Mouse (Mus musculus) C2C12 (cell line): ENCODE measurements around the gene Scn10a. TPM values are rescaled to one million over a fixed set of nuclear protein-coding genes. Genes with fewer than 3 reads are reported as not detected.

Source experiments
- H3K27me3 ChIP-seq: one replicate; pipeline ENCODE4 v1.6.1; 2011; ENCODE audit not compliant: control insufficient read depth, insufficient read depth, insufficient read length
- H3K36me3 ChIP-seq: one replicate; pipeline ENCODE4 v1.6.1; 2011; ENCODE audit not compliant: control insufficient read depth, insufficient read depth
- H3K4me3 ChIP-seq: one replicate; pipeline ENCODE4 v1.5.1; 2011; ENCODE audit warnings: mild to moderate bottlenecking, control low read depth; ENCODE audit not compliant: poor library complexity, insufficient read depth, severe bottlenecking
- H3K79me2 ChIP-seq: one replicate; pipeline ENCODE4 v1.6.1; 2011; ENCODE audit not compliant: control insufficient read depth, insufficient read depth
- H3K79me3 ChIP-seq: one replicate; pipeline ENCODE4 v1.6.1; 2011; ENCODE audit warnings: low read depth, control low read depth
- H3ac ChIP-seq: one replicate; pipeline ENCODE3; 2011; ENCODE audit warnings: low read depth; ENCODE audit not compliant: control insufficient read depth, insufficient read length
- CEBPB ChIP-seq: IDR thresholded peaks from one replicate; pipeline ENCODE4 v1.6.1; 2011; ENCODE audit warnings: low read depth, mild to moderate bottlenecking, control low read depth, moderate library complexity
- CTCF ChIP-seq: IDR thresholded peaks from one replicate; pipeline ENCODE4 v1.5.1; 2011; ENCODE audit not compliant: control insufficient read depth, insufficient read depth, insufficient read length
- FOSL1 ChIP-seq: IDR thresholded peaks from one replicate; pipeline ENCODE4 v1.8.0; 2011; ENCODE audit warnings: mild to moderate bottlenecking, low read length; ENCODE audit not compliant: poor library complexity, insufficient read depth, severe bottlenecking
- MAX ChIP-seq: IDR thresholded peaks from one replicate; pipeline ENCODE4 v1.6.1; 2011; ENCODE audit warnings: mild to moderate bottlenecking, control low read depth
- MYOD1 ChIP-seq: IDR thresholded peaks from one replicate; pipeline ENCODE4 v1.6.1; 2011; ENCODE audit warnings: low read depth; ENCODE audit not compliant: control insufficient read depth, insufficient read length
- MYOG ChIP-seq: IDR thresholded peaks from one replicate; pipeline ENCODE4 v1.6.1; 2011; ENCODE audit not compliant: control insufficient read depth, insufficient read length; ENCODE audit errors: extremely low read depth
- USF1 ChIP-seq: IDR thresholded peaks from one replicate; pipeline ENCODE4 v1.6.1; 2011; ENCODE audit warnings: low read depth, mild to moderate bottlenecking, control low read depth, moderate library complexity
- polyA plus RNA-seq: library from polyadenylated mRNA; unstranded; fragments of >200 nt; fragmentation: generic; extraction: Trizol; gene quantifications from one replicate; pipeline ENCODE4 v1.2.1, GENCODE M21; 2012; ENCODE audit warnings: missing spikeins

Gene Scn10a
- polyA plus RNA-seq, 1 experiment, result 0.09 TPM

DNA sequence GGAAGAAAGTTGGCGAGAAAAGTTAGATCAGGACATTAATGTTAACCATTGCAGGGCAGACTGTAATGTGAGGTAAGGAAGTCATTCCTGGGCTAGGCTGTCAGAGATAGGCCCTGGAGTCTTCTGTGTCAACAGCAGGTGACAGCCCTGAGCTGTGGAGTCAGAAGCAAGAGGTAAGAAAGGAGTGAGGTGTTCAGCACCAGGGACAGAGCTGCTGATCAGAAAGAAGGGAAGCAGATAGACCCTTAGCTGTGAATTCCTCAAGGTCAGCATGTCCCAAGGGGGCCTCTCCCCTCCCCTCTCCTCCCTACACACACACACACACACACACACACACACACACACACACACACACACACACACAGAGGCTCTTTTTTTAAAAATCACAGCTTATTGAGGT, 55.0 kb downstream of the Scn10a start:
- Histone ChIP-seq H3K36me3 (no peaks in the 10 kb centered on the region), H3K4me3 (no peak overlapping the region), H3K27me3 (peaks cover 6% of the 10 kb centered on the region), H3ac (no peak overlapping the region), H3K79me3 (no peaks in the 10 kb centered on the region), H3K79me2 (no peaks in the 10 kb centered on the region)
- no peak for TF ChIP-seq MAX
- no peak for TF ChIP-seq USF1
- TF ChIP-seq MYOD1, result no peak
- TF ChIP-seq CTCF, result no peak
- no peak for TF ChIP-seq FOSL1
- no peak for TF ChIP-seq CEBPB
- TF ChIP-seq MYOG, result no peak

DNA sequence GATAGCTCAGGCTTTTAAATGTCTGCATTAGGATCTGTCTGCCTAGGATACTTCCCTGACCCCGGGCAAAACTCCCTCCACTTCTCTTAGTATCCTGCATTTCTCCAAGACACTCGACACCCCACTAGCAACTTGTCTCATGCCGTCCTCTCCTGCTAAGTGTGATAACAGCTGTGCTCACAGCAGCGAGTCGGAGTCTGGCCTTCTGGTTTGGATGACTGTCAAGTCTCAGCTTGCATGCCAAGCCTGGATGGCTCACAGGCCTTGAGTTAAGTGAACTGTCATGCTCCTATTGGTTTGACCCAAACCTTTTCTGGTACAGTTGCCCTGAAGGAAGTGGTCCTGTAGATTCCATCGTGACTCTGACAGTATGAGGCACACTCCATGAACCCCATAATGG, 63.0 kb downstream of the Scn10a start:
- TF ChIP-seq MYOD1 (no peak), MYOG (no peak), MAX (no peak), FOSL1 (no peak), CEBPB (no peak), CTCF (no peak), USF1 (no peak)
- no peaks in the 10 kb centered on the region for H3K27me3 ChIP-seq
- no peaks in the 10 kb centered on the region for H3K36me3 ChIP-seq
- H3ac ChIP-seq, result no peak overlapping the region
- H3K79me3 ChIP-seq, result no peaks in the 10 kb centered on the region
- H3K79me2 ChIP-seq, result no peaks in the 10 kb centered on the region
- H3K4me3 ChIP-seq, result no peak overlapping the region

DNA sequence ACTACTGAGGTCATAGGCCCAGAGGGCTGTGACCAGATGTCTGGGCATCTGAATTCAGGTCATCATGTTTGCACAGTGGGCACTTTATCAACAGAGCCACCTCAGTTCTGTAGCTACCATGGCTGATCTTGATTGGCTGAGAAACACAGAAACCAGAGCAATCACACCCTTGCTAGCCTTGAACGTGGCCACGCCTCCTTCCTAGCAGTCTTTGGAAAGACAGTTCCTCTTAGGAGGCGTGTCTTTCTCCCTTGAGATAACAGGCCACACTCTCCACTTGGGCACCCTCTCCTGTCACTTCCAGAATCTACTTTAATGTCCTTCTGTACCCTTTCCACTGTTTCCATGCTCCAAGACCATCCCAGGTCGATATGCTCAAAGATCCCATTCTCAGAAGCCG, 65.4 kb downstream of the Scn10a start:
- Histone ChIP-seq H3K4me3 (no peak overlapping the region), H3K27me3 (no peaks in the 10 kb centered on the region), H3K79me3 (no peaks in the 10 kb centered on the region), H3K36me3 (no peaks in the 10 kb centered on the region), H3ac (no peak overlapping the region), H3K79me2 (no peaks in the 10 kb centered on the region)
- TF ChIP-seq CTCF (no peak), FOSL1 (no peak), CEBPB (no peak), MAX (no peak), MYOD1 (no peak), MYOG (no peak), USF1 (no peak)

DNA sequence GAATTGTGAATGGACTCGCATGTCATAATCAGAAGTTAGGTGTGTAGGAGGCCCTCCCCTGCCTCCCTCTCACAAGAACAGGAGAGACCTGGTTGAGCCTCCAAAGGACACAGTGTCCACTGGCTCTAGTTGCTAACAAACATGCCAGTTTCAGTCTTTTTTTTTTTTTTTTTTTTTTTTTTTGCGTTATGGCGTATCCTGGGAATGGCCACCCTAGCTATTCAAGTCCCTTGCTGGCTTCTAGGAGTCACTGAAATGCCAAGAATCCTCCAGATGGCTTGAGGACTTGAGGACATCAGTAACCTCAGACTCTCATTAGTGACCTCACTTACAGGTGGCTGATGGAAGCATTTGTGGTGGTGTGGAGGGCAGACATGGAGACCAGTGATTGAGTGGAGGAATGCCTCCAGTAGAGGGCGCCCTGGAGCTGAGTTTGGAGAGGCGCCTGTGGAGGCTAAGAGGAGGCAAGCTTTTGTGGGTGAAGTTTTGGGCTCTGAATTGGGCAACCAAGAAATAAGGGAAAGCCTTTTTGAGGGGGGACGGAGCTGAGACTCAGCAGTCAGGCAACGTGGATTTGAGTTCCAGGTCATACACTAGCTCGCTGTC, 72.1 kb downstream of the Scn10a start:
- Histone ChIP-seq H3K79me2 (no peaks in the 10 kb centered on the region), H3K27me3 (no peaks in the 10 kb centered on the region), H3K4me3 (no peak overlapping the region), H3ac (no peak overlapping the region), H3K79me3 (no peaks in the 10 kb centered on the region), H3K36me3 (no peaks in the 10 kb centered on the region)
- TF ChIP-seq FOSL1 (no peak), MYOD1 (no peak), MAX (no peak), CEBPB (no peak), USF1 (no peak), CTCF (peak; percentile 27), MYOG (no peak)

DNA sequence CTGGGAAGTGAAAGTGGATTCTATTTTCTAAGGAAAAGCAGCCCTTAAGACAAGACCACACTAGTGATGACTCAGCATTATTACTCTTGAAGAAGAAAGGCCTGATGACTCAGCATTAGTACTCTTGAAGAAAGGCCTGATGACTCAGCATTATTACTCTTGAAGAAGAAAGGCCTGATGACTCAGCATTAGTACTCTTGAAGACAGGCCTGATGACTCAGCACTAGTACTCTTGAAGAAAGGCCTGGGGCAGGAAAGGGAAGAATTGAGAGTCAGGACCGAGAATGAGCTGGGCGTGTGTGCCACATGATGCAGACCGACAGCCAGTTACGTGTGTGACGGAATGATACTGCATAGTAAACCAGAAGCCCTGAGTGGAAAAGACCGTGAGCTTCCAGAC, 77.1 kb downstream of the Scn10a start:
- H3K36me3 ChIP-seq, result no peaks in the 10 kb centered on the region
- H3ac ChIP-seq, result no peak overlapping the region
- H3K4me3 ChIP-seq, result no peak overlapping the region
- no peaks in the 10 kb centered on the region for H3K27me3 ChIP-seq
- no peak for TF ChIP-seq MYOD1
- H3K79me2 ChIP-seq, result no peaks in the 10 kb centered on the region
- no peaks in the 10 kb centered on the region for H3K79me3 ChIP-seq

DNA sequence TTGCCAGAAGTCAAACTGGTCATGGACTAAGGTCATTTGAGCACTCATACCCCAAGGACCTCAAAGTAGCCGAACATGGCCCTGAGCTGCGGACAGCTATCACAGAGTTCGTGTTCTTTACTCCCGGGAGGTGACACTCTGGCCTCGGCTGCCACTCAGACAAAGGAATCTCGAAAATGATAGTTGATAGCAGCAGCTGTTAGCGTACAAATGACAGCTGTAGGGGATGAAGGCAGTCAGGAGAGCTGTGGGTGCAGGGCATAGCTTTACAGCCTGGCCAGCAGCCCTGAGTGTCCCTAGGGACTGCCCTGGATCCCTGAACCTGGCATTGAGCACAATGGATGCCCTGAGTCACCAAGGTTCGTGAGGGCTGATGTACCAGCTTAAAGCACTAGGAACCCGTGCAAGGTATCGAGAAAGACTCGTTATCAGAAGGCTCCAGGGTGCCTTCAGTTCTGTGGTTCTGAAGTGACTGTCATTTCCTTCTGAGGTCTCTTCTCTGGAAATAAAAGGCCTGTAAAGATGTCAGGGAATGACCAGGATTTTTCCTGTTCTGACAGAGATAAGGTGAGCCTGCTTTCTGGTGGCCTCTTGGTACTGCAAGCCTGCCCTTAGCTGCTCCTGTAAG, 84.8 kb downstream of the Scn10a start:
- H3K4me3 ChIP-seq, result no peak overlapping the region
- no peaks in the 10 kb centered on the region for H3K79me2 ChIP-seq
- TF ChIP-seq MYOD1, result peak; percentile 99
- no peak for TF ChIP-seq USF1
- H3K79me3 ChIP-seq, result no peaks in the 10 kb centered on the region
- no peak overlapping the region for H3ac ChIP-seq
- no peaks in the 10 kb centered on the region for H3K27me3 ChIP-seq
- no peaks in the 10 kb centered on the region for H3K36me3 ChIP-seq
